Mouse (Mus musculus): ENCODE results near the gene Rmdn3. TPM values are rescaled to one million over a fixed set of nuclear protein-coding genes. Genes with fewer than 3 reads are reported as not detected.

The Rmdn3 gene
- 10 to 100 TPM; 25.9 to 28.7 TPM for total RNA-seq (2023)

DNA sequence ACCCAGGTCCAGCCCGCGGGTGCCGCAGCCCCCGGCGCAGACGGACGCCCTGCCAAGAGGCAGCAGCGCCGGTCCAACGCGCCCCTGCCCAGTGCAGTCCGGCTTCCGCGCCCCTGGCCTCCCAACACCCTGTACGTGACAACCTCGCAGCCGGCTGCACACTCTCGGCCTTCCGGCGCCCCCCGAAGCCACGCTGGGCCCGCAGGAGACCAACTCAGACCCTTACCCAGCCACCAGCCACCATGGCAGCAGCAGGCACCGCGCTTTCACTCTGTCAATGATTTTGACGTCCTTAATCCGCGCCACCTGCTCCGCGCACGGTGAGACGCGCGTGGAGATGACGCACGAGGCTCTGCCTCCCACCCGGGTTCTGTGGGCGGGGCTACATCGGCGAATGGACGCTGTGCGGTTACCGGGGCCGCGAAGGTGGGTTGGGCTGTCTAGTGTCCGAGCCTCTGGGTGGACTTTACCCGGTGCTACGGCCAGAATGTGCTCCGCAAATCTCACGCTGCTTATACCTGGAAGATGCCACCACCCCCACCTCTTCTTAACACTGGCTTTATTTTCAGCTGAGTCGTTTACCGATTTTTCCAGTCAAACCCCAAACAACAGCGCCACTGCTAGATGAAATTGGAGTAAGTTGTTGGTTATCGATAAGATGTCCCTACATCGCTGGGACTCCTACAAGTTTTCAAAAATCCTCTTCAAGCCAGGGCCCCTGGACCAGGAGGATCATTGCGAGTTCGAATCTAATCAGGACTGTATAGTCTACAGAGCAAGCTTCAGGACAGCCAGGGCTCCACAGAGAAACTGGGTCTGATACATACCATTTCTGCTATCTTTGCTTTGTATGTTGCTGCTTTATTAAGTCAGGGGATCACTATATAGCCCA, at the start of gene Rmdn3:
TSS of gene Rmdn3 (minus strand) at position 354 of the 892 bp plus-strand sequence.

GRCm38 (mm10) chr2:119173991-119174651, 17.3 kb upstream of the Rmdn3 start, which contains the start of gene Gm14137:
Gene Gm14137 (plus strand): TSS chr2:119174509.

DNA sequence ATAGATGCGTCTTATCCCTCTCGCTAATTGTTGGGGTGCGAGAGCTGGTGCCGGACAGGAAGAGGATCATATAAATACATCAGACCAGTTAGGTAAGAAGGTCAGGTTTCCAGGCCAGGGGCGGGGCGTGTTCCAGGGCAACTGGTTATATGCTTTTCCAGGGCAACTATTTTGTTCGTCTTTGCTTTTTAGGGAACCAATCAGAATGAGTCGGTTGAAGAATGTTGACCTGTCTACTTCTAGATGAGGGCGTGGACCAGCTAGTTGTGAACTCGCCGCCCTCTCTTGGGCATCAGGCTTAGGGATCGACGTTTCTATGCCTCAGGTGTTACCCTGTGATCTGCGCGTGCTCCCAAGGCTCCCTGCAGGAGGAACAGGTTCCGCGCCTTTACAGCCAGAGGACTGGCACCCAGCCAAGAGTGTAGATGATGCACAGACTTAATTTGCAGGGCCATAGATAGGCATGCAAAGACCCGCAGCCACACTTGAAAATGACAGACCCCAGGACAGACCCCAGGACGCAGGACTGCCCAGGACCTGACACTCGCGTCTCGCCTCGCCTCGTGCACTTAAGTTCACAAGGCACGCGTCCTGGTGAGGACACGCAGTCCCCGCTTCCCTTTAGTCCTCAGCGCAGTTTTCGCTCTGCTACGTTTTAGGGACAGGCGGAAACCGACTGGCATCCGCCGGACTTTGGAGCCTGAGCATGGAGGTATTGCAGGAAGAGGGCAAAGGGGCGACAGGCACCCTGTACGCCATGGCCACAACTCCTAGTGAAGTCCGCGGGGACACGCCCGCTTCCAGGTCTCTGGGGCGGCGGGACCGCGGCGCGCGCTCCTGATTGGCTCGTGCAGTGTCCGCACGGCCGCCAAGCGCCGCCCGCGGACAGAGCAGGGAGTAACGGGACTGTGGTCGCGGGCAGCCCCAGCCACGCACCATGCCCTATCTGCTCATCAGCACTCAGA, 10.3 kb upstream of the Rmdn3 start, which contains the start of gene Gchfr:
TSS of gene Gchfr (plus strand) at position 873 of the 965 bp plus-strand sequence.

GRCm38 (mm10) chr2:119112438-119113112, 44.3 kb downstream of the Rmdn3 start, which contains the start of gene Rad51:
Gene Rad51 (plus strand): TSS chr2:119112793.

Other genes starting within 250 kb of the Rmdn3 start
- 1 to 10 TPM; 4.1 to 5.5 TPM for gene Chst14, start 230.5 kb downstream of the Rmdn3 start, total RNA-seq (2023)
- 10 to 100 TPM; 12.8 to 13.5 TPM for gene Ccdc32, start 127.6 kb downstream of the Rmdn3 start, total RNA-seq (2023)
- gene Rpusd2, start 122.2 kb downstream of the Rmdn3 start, total RNA-seq (2023) = 10 to 100 TPM; 20.5 to 20.9 TPM
- 1 to 10 TPM; 1.5 to 2.9 TPM for gene Knl1, start 109.9 kb downstream of the Rmdn3 start, total RNA-seq (2023)
- gene Rad51, start 44.2 kb downstream of the Rmdn3 start, total RNA-seq (2023) = 1 to 10 TPM; 2.4 to 4.1 TPM
- gene Gchfr, start 10.7 kb upstream of the Rmdn3 start, total RNA-seq (2023) = not detected
- gene Gm14137, start 17.5 kb upstream of the Rmdn3 start, total RNA-seq (2023) = not detected
- 10 to 100 TPM; 30.2 to 31.0 TPM for gene Zfyve19, start 51.6 kb upstream of the Rmdn3 start, total RNA-seq (2023)
- gene Dnajc17, start 51.8 kb upstream of the Rmdn3 start, total RNA-seq (2023) = 10 to 100 TPM; 18.4 to 26.2 TPM
- gene Ppp1r14d, start 72.9 kb upstream of the Rmdn3 start, total RNA-seq (2023) = not detected
- gene Spint1, start 80.3 kb upstream of the Rmdn3 start, total RNA-seq (2023) = under 1 TPM in 1 of 2 experiments, not detected in 1; 0.24 TPM
- not detected for gene Rhov, start 114.2 kb upstream of the Rmdn3 start, total RNA-seq (2023)
- 10 to 100 TPM; 19.0 to 24.7 TPM for gene Vps18, start 131.7 kb upstream of the Rmdn3 start, total RNA-seq (2023)
- gene Dll4, start 168.8 kb upstream of the Rmdn3 start, total RNA-seq (2023) = under 1 TPM in 1 of 2 experiments, not detected in 1; 0.32 TPM
- not detected for gene Chac1, start 194.2 kb upstream of the Rmdn3 start, total RNA-seq (2023)

All from T-cell, adult 66 days (primary cell).